Mouse (Mus musculus) R1 (cell line): ENCODE results near the gene Rmi2.
"Not testable (repeated sequence)": the region's sequence is repeated elsewhere in the genome, so short reads cannot be mapped to it uniquely, and the experiment has no call there.

Experiments used
- DNase-seq: peaks from one replicate; pipeline ENCODE4 v3.0.0-alpha.2; 2018; ENCODE audit warnings: low read depth, low spot score

Rmi2 gene

DNA sequence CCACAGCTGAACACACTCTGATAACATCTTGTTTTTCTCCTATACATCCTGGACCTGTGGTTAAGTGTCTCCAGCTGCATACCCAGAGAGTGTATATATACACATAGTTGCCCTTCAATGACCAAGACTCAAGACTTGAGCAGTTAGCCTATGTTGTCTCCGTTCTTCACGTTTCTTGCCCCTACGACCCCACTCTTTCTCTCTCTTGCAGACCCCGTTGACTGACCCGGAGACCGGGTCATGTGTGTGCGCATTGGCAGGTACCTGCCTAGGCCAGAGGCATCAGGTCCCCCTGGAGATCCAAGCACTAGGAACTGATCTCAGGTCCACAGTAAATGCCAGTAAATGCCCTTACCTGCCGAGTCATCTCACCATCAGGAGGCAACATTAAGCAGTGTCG is 7.6 kb upstream of the Rmi2 start:
- DNase-seq, result no peak

DNA sequence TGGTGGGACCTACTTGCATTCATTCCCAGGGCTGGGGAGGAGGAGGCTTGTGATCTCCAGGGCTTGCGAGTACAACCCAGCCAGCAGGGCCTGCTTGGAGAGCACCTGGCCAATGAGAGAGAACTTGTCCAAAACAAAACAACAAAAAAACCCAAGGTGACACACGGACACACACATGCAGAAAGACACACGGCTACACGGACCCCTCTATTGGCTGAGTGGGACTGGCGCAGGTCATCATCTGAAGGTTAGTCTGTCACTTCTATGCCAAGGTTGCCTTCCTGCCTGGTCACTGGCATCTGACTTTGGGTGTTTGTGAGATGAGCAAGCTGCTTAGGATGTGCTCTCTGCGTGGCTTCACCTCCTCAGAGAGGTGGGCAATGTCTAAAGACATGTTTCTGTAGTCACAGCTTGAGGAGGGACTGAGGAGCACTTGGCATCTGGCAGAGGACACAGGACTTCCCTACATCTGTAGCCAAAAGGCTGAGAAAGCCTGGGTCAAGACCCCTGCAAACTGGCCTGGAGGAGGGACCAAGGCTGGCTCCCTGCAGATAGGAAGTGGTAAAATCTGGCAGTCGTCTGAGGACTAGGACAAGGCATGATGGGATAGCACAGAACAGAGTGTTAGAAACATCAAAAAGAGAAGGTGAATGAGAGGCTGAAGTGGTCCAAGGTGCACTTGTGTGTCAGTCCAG is 6.9 kb upstream of the Rmi2 start:
- DNase-seq, result no peak

DNA sequence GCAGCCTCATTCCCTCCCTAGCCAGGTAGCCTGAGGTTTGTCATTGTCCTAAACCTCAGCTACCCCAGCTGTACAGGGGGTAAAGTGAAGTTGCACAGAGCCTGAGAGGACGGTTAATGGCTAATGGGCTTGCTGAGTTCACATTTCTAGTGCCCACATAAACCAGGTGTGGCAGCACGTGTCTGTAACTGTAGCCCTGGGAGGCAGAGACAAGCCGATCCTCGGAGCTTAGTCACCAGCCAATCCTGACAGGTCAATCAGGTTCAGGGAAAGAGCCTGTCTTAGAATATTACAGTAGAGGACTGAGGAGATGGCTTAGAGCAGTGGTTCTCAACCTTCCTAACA is 6.4 kb upstream of the Rmi2 start:
- no peak for DNase-seq

DNA sequence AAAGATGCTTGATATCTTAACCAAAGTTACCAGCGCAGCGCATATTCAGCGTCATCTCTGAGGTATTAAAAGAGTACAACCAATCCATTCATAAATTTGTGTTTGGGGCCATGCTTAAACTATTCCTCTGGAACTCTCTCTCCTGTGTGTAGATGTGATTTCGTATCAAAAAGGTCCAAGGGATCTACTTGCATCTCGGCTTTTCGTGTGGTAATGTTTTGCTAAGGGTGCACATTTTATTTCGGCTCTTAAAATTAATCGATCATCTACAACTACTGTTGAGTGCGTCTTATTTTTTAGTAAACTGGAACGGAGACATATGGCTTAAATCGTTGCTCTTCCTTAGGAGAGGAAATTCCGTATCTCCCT is 333 bp upstream of the Rmi2 start:
- no peak for DNase-seq

DNA sequence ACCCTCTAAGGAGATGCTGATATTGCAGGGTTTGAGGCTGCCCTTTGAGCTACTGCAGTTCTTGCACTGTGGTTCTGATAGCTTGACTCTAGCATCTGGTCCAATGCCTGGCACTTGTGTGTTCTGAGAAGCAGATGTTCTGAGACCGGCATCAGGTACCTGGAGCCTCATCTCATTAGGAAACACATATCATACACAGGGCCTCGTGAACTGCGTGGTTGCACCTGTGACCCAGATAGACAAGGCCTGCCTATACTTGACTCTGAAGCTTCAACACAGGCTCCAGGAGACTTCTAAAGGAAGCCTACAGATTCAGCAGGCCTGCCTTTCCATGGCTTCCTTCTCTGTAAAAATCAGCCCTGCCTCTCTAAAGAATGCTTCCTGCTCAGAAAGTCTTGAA is 1.5 kb downstream of the Rmi2 start:
- no peak for DNase-seq

DNA sequence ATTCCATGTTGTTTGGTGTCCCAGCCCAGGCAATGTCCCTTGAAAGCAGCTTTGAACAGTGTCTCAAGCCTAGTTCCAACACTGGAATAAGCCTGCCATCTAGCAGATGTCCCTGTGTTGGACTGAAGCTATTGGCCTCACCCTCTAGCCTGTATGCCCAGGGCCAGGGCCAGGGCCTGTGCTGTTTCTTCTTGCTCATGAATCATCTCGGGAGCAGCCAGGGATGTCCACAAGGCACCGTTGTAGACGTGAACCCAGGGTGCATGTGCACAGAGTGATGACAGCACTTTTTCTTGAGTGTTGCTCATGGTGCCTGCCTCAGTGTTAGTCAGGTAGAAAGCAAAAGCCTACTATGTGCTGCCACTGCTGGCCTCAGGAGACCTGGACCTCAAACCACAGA is 2.4 kb downstream of the Rmi2 start:
- no peak for DNase-seq

DNA sequence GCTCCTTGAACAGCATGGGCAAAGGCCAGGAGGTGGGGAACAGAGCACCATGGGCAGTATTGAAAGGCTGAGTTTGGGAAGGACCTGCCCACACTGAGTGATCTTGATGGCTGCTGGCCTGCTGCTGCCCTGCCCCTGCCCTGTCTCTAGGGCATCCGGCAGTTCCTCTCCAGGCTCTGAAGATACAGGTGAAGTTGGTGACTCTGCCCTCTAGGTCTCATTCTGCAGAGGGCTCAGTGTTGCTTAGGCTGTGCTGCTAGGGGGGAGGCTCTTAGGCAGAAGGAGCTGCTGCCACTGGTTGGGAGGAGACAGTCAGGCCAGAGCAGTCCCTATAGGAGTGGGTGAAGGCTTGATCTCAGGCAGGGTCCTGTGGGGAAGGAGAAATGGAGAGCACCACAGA is 3.0 kb downstream of the Rmi2 start:
- no peak for DNase-seq

DNA sequence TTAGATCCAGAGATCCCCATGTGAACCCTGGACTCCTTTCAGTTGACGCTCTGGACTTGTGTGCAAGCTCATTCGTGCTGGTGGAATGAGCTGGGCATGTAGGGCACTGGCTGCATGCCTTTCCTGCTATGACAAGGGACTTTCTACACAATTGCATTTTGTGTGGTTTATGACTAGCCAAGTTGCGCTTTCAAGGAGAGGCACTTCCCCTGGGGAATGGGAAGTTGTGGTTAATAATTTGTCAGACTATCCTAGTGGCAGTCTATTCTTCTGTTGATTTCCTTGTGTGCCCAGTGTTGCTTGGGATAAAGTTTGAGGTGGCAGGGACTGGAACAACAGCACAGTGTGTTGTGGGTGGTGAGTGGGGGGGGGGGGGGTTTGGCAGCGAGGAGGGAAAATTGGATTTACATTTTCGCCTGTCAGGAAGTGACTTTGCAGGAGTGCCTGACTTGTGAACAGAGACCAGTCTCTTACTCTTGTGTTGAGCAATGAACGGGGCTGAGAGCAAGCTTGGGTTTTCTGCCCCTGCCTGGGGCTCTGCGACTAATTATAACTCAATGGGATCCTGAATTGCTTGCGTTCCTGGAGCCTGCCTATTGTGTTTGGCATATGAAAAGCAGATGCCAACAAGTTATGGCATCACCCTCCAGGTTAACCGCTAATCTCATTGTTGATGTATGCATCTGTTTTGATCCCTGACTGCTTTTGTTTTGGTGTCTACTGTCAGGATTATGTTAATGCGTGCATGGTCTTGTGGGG is 3.8 kb downstream of the Rmi2 start:
- DNase-seq, result peak; percentile 27

DNA sequence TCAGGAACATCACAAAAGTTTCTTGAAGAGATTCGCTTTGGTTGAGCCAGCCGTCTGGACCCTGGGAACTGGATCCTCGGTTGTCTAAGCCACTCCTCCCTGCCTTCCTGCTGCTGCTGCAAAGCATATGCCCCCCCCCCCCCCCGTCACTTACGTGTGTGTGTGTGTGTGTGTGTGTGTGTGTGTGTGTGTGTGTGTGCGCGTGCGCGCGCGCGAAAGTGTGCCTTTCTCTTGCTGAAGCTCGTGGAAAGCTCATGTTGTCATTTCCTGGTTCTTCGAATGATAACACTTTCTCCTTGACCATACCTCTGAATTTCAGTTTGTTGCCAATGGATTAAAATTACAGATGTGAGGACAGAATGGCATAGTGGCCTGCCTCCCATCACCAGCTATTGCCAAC is 5.2 kb downstream of the Rmi2 start:
- no peak for DNase-seq

DNA sequence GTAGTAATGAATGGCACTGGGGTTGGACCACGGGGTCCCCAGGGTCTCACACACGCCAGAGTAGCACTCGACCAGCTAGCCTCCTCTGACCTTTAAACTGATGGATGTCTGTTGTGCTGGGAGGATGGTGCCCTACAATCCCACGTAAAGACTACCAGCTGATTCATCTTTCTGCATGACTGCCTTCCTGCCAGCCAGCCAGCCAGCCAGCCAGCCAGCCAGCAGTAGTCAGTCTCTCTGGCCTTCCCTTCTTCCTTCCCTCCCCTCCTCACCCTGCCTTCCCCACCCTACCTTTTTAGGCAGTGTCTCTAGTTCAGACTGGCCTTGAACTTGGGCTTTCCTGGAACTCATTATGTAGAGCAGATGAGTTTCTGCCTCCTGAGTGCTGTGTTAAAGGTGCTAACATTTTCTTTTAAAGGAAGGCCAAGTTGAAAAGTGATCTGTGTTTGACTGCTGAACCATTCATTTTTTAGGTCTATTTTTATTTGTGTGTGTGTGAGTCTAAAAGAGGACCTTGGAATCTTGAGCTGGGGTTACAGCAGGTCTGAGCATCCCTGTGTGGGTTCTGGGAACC is 7.5 kb downstream of the Rmi2 start:
- DNase-seq, result no peak

DNA sequence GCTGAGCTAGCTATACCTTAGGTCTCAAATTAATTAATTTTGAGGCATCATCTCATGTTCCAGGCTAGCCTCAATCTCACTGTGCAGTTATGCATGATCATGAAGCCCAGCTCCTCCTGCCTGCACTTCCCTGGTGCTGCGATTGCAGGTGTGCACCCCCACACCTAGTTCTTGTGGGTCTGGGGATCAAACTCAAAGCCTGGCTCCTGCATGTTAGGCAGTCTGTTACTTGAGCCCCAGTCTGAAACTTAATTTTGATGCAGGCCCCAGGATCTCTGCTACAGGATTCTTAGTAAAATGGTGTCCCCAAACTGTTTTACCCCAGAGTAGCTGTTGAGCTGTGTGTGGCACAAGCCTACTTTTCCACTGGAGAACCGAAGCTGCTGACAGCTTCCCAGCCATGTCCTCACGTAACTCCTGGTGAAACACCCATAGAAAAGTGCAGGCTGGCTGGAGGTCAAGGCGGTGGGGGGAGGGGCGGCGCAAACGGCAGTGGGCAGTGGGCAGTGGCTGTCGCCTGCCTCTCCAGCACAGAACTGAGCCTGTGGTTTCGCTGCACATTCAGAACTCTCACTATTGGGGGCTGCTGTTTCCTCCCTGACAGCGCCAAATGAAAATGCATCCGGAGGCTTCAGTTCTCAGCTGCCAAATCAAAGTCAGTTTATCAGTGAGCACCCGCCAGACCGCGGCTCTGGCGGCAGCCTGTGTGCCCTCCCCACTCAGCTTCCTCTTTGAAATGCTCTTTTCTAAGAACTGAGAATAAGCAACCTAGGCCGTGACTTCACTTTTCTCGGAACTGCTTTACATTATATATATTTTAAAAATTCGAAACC is 8.8 kb downstream of the Rmi2 start:
- DNase-seq, result no peak

DNA sequence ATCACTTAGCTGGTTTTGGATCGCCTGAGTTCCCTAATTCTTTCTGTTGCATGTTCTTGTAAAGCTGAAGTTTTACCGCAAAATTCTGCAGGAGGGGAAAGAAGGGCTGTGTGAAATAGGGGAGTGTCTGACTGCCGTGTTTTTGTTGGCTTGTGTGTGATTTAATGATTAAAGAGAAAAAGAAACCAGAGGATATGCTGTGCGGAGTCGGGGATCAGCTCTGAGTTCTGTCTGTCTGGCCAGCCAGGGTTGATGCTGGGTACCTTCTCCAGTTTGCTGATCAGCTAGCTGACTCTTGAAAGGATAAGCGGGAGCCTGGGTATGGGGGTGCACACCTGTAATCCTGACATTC is 9.4 kb downstream of the Rmi2 start:
- DNase-seq, result no peak

DNA sequence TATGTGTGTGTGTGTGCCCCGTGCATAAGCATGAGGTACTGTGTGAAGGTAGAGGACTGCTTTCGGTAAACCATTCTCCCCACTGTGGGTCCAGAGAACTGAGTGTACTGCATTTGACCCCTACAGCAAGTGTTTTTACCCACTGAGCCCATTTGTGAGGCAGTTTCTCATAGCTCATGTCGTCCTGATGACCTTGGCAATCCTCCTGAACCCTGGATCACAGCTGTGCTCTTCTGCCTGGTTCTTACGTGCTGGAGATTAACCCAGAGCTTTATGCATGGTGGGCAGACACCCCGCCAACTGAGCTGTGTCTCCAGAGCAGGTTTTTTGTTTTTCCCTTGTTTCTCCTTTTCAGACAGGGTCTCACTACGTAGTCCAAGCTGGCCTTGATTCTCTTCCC is 11.1 kb downstream of the Rmi2 start:
- DNase-seq, result no peak

DNA sequence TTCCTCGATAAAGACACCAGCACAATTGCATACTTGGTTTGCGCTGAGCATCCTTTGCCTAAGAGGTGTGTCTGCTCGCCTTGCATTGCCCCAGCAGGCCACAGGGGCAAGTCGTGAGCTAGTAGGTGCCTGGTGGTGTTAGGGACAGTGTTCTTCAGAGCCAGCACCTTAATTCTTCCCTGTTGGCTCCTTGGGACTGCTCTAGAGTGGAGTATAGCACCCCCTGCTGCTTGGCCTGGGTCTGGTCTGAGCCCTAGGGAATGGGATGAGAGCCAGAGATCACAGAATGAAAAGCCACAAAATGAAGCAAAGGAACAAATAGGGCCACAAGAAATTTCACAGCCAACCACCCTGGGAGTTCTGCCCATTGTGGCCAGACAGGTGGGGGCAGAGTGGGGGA is 11.6 kb downstream of the Rmi2 start:
- peak; percentile 81 for DNase-seq

DNA sequence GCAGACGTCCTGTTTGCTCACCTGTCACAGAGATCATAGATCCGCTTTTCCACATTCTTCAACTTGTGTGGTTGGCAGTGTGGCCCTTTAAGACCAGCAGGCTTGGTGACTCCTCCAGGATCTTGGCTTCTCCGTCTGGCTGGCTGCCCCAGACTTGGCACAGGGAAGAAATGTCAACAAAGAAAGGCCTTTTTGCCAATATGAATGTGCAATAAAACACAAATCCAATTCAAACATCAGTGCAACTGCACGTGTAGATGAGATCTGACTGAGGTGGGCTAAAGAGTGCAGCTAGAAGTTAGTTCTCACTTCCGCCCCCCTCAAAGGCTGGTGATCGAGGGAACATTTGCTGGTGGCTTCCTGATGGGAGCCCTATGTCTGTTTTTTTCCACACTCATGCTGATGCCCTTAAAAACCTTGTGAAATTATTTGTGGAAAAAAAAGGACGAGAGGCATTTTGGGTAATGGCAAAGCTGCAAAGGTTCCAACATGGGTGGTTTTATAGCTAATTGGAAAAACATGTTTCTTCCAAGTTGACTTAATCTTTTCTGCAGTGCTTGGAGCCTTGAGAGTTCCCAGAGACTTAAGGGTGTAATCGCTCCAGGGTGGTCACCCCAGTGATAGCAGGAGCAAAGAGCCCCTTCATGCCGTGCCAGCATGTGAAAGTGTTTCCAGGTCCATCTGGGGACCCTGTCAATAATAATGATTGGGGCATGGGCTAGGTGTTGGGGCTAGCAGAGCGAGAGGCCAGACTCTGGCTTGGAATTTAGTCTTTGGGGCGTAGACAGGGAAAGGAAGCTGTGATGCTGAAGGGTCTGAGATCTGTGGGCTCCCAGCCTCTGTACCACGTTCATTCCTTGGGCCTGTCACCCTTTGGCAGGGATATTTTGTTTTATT is 15.4 kb downstream of the Rmi2 start:
- no peak for DNase-seq

DNA sequence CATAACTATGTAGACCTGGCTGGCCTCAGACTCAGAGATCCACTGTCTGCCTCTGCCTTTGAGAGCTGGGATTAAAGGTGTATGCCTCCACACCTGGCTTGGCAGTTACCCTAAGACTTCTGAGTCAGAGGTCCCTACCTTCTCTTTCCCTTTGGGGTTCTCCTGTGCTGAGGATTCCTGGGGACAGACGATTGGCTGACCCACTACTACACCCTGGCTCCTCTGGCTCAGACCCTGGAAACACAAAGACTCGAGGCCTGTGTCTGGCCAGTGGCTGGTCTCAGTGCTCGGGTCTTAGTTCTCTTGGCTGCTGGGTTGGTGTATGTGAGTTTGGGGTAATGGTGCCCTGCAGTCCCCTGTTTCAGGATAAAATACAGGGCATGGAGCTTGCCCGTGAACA is 16.0 kb downstream of the Rmi2 start:
- no peak for DNase-seq

DNA sequence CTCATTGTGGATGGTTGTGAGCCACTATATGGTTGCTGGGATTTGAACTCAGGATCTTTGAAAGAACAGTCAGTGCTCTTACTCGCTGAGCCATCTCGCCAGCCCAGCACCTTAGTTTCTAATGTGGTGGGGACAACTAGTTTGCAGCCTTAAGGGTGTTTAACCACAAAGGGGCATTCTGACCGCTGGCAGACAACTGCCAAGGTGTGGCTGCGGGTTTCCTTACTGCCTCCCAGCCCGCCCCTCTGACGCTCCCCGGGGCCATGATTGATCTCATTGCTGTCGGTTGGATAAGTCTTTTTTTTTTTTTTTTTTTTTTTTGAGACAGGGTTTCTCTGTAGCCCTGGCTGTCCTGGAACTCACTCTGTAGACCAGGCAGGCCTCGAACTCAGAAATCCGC is 17.4 kb downstream of the Rmi2 start:
- DNase-seq, result not testable (repeated sequence)

DNA sequence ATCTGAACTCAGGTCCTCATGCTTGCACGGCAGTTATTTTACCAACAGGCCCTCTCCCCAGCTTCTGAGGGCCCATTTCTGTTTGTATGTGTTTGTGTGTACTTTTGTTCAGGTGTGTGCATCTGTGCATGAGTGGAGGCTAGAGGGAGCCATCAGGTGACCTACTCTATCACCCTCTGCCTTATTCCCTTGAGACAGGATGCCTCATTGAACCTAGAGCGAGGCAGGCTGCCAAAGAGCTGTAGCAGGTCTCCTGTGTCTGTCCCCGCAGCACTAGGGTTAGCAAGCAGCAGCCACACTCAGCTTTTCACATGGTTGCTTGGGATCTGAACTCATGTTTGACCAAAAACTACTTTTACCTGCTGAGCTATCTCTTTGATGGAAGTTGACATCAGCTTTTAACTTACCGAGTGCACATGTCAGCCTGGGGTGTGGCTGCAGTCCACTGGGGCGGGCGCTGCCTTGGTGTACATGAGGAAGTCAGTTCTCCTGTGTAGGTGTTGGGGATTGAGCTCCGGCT is 24.9 kb downstream of the Rmi2 start:
- DNase-seq, result no peak

DNA sequence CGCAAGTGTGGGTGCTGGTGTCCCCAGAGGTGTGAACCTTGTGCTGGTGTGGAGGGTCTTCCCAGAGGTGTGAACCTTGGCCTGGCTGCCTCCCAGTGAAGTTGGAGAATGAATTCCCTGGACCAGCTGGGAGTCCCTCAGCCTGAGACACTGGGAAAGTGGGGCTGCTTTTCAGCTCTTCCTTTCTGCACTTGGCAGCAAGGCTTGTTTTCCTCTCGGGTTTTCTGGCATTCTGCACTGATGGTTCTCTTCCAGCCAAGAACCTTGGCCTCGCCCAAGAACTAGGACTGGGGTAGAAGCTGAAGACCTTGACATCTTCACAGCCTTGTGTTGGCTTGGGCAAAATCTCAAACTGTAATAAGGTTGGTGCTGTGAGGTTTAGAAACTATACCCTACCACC is 26.5 kb downstream of the Rmi2 start:
- no peak for DNase-seq

DNA sequence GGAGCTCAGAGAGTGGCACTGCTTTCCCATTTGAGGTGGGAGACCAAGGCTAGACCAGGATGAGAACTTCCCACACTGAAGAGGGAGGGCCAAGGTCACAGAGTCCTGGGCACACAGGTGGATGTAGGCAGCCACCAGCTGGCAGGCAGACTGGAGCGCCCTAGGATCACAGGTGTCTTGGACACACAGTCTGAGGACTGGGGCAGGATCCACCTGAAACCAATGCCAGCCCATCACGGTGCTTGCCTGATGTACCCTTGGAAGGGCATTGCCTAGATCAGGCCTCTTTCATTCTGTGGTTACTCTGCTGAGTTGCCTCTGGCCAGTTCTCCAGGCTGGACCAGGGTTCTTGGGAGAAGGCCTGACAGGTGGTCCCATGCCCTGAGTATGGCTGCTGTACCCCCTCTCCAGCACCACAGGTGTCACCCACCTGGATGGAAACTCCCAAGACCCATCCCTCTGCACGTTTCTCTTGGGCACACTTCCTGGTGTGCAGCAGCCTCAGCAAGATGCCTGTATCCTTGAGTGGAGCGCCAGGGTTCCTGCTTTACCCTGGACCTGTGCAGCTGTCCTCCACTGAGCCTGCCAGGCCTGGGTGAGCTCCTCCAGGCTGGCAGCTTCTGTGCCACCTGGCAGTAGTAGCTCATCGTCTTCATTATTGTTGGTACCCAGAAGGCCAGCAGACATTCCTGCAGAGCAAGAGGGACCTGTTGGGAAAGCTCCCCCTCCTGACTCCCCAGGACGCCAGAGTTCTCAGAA is 30.2 kb downstream of the Rmi2 start:
- no peak for DNase-seq

DNA sequence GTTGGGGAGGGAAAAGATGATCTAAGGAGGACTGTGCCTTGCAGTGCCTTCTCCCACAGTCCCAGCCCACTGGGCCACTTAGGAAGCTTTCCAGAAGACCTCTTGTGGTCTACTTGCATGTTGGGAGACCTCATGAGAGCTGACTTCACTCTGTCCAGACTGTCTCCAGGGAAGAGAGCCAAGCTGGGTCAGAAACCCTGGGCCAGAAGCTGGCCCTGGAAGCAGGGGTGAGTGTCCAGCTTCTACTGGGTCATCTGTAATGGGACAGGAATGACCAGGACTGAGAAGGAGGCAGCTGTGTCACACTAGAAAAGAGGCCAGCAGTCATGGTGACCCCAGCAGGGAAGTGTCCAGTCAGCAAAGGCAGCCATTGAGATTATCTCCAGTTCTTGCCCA is 30.7 kb downstream of the Rmi2 start:
- no peak for DNase-seq
